Mouse (Mus musculus): ENCODE results near the gene Kif2c. TPM values are rescaled to one million over a fixed set of nuclear protein-coding genes. Genes with fewer than 3 reads are reported as not detected.
A peak's percentile ranks its signal among the peaks of the same experiment; 100 is the strongest.
"Not testable (repeated sequence)": the region's sequence is repeated elsewhere in the genome, so short reads cannot be mapped to it uniquely, and the experiment has no call there.

Gene Kif2c
- total RNA-seq, 4 experiments from 2014 or later = not detected

GRCm38 (mm10) chr4:117189382-117189855 lies 7.0 kb upstream of the Kif2c start:
- peak; percentile 69 to 78 for DNase-seq (ENCODE audit: low spot score in 2 of 2)

- DNase-seq (ENCODE audit: low spot score in 2 of 2) = no peak
These were observed 6.5 kb upstream of the Kif2c start for GRCm38 (mm10) chr4:117188969-117189368.

GRCm38 (mm10) chr4:117182759-117183096 lies 289 bp upstream of the Kif2c start:
- not testable (repeated sequence) for DNase-seq (ENCODE audit: low spot score in 2 of 2)

- no peak for DNase-seq (ENCODE audit: low spot score in 2 of 2)
These were observed 12.5 kb downstream of the Kif2c start for GRCm38 (mm10) chr4:117169936-117170335.

- no peak for DNase-seq (ENCODE audit: low spot score in 2 of 2)
These were observed 21.3 kb downstream of the Kif2c start for GRCm38 (mm10) chr4:117161183-117161582.

- no peak for DNase-seq (ENCODE audit: low spot score in 2 of 2)
These were observed 22.8 kb downstream of the Kif2c start for GRCm38 (mm10) chr4:117159666-117160065.

GRCm38 (mm10) chr4:117156372-117156771 lies 26.1 kb downstream of the Kif2c start:
- no peak for DNase-seq (ENCODE audit: low spot score in 2 of 2)

- peak; percentile 72 to 76 for DNase-seq (ENCODE audit: low spot score in 2 of 2)
These were observed 26.6 kb downstream of the Kif2c start, which contains the start of gene Rps8 for GRCm38 (mm10) chr4:117155792-117156355. Gene Rps8, minus strand, starts transcription at chr4:117156243.

GRCm38 (mm10) chr4:117155020-117155791 lies 27.2 kb downstream of the Kif2c start:
- no peak for DNase-seq (ENCODE audit: low spot score in 2 of 2)

GRCm38 (mm10) chr4:117152714-117153113 lies 29.7 kb downstream of the Kif2c start:
- DNase-seq (ENCODE audit: low spot score in 2 of 2) = no peak

- DNase-seq (ENCODE audit: low spot score in 2 of 2) = no peak
These were observed 31.0 kb downstream of the Kif2c start for GRCm38 (mm10) chr4:117151416-117151815.

- DNase-seq (ENCODE audit: low spot score in 2 of 2) = no peak
These were observed 32.2 kb downstream of the Kif2c start for GRCm38 (mm10) chr4:117150212-117150733.

- DNase-seq (ENCODE audit: low spot score in 2 of 2) = no peak
These were observed 32.9 kb downstream of the Kif2c start for GRCm38 (mm10) chr4:117149291-117150211.

GRCm38 (mm10) chr4:117148815-117149214 lies 33.6 kb downstream of the Kif2c start:
- no peak for DNase-seq (ENCODE audit: low spot score in 2 of 2)

- no peak for DNase-seq (ENCODE audit: low spot score in 2 of 2)
These were observed 34.3 kb downstream of the Kif2c start for GRCm38 (mm10) chr4:117148047-117148713.

GRCm38 (mm10) chr4:117146176-117146575 lies 36.3 kb downstream of the Kif2c start:
- DNase-seq (ENCODE audit: low spot score in 2 of 2) = peak; percentile 81

GRCm38 (mm10) chr4:117145248-117145647 lies 37.2 kb downstream of the Kif2c start:
- no peak for DNase-seq (ENCODE audit: low spot score in 2 of 2)

- DNase-seq (ENCODE audit: low spot score in 2 of 2) = no peak
These were observed 39.4 kb downstream of the Kif2c start for GRCm38 (mm10) chr4:117143023-117143422.

- DNase-seq (ENCODE audit: low spot score in 2 of 2) = no peak
These were observed 41.8 kb downstream of the Kif2c start for GRCm38 (mm10) chr4:117140613-117141012.

GRCm38 (mm10) chr4:117139217-117139612 lies 43.2 kb downstream of the Kif2c start:
- DNase-seq (ENCODE audit: low spot score in 2 of 2) = no peak

All from gastrocnemius, adult 8-10 months (tissue).